Mouse (Mus musculus): ENCODE measurements around the gene Ess2. TPM values are rescaled to one million over a fixed set of nuclear protein-coding genes. Genes with fewer than 3 reads are reported as not detected.

Ess2 gene
- polyA plus RNA-seq (2017; shearing (Covaris generic)): 75.4 TPM

GRCm38 (mm10) chr16:17911052-17911595, at the start of gene Ess2:
Gene Ess2 (minus strand): TSS chr16:17911348.

GRCm38 (mm10) chr16:17928087-17928580, 17.0 kb upstream of the Ess2 start, which contains the start of gene Slc25a1:
Gene Slc25a1 (minus strand): TSS chr16:17928219.

GRCm38 (mm10) chr16:17914307-17915249, 3.4 kb upstream of the Ess2 start, which contains the start of gene Gsc2:
Gene Gsc2 (minus strand): TSS chr16:17915059.

GRCm38 (mm10) chr16:17898462-17898861, 12.7 kb downstream of the Ess2 start, which contains the start of the genes Dgcr2 and Tssk2:
Gene Dgcr2 (minus strand): TSS chr16:17898562.
Gene Tssk2 (plus strand): TSS chr16:17898637.

GRCm38 (mm10) chr16:17893923-17894322, 17.2 kb downstream of the Ess2 start, which contains the start of gene Tssk1:
Gene Tssk1 (plus strand): TSS chr16:17894223.

GRCm38 (mm10) chr16:17891567-17891959, 19.6 kb downstream of the Ess2 start, which contains the start of gene Gm20518:
Gene Gm20518 (minus strand): TSS chr16:17891671.

Other genes with a start within 250 kb of the Ess2 start
- gene Med15, start 178.5 kb downstream of the Ess2 start, polyA plus RNA-seq (2017; shearing (Covaris generic)): 153 TPM
- gene Klhl22, start 151.7 kb downstream of the Ess2 start, polyA plus RNA-seq (2017; shearing (Covaris generic)): 19.5 TPM
- gene Scarf2, start 114.1 kb downstream of the Ess2 start, polyA plus RNA-seq (2017; shearing (Covaris generic)): not detected
- gene B830017H08Rik, start 78.2 kb downstream of the Ess2 start, polyA plus RNA-seq (2017; shearing (Covaris generic)): not detected
- gene Car15, start 73.0 kb downstream of the Ess2 start, polyA plus RNA-seq (2017; shearing (Covaris generic)): 3.8 TPM
- 0.32 TPM for gene Gm20518, start 19.7 kb downstream of the Ess2 start, polyA plus RNA-seq (2017; shearing (Covaris generic))
- not detected for gene Tssk1, start 17.1 kb downstream of the Ess2 start, polyA plus RNA-seq (2017; shearing (Covaris generic))
- 51.8 TPM for gene Dgcr2, start 12.8 kb downstream of the Ess2 start, polyA plus RNA-seq (2017; shearing (Covaris generic))
- gene Tssk2, start 12.7 kb downstream of the Ess2 start, polyA plus RNA-seq (2017; shearing (Covaris generic)): 0.26 TPM
- gene Gsc2, start 3.7 kb upstream of the Ess2 start, polyA plus RNA-seq (2017; shearing (Covaris generic)): not detected
- gene Slc25a1, start 16.9 kb upstream of the Ess2 start, polyA plus RNA-seq (2017; shearing (Covaris generic)): 16.0 TPM
- not detected for gene Vpreb2, start 69.1 kb upstream of the Ess2 start, polyA plus RNA-seq (2017; shearing (Covaris generic))
- gene Dgcr6, start 141.5 kb upstream of the Ess2 start, polyA plus RNA-seq (2017; shearing (Covaris generic)): 30.9 TPM
- 6.0 TPM for gene Prodh, start 178.9 kb upstream of the Ess2 start, polyA plus RNA-seq (2017; shearing (Covaris generic))
- gene Rtn4r, start 216.3 kb upstream of the Ess2 start, polyA plus RNA-seq (2017; shearing (Covaris generic)): not detected